Mouse (Mus musculus) thymus, postnatal 4 days (tissue): Measurements from ENCODE around the gene Dnajc28.

Experiments used
- DNase-seq: peaks from one replicate; pipeline ENCODE4 v3.0.0; 2021

The Dnajc28 gene

GRCm38 (mm10) chr16:91630584-91630983 is 11.8 kb upstream of the Dnajc28 start:
- no peak for DNase-seq

DNA sequence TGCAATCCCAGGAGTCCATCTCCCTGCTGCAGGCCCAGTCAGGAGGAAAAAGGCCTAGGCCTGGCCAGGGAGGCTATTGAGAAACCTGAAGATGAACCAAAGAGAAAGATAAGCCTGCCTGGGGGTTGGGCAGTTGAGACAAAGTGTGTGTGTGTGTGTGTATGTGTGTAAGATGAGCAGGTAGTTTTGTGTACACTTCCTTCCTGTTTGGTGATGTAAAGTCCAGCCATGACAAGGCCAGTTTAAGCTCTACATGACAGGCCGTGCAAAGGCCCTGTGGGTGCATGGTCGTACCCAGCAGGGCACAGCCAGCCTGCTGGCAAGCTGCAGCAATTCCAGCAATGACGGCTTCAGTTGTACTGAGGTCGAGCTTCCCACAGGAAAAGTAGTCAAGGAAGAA is 10.9 kb upstream of the Dnajc28 start:
- DNase-seq = no peak

DNA sequence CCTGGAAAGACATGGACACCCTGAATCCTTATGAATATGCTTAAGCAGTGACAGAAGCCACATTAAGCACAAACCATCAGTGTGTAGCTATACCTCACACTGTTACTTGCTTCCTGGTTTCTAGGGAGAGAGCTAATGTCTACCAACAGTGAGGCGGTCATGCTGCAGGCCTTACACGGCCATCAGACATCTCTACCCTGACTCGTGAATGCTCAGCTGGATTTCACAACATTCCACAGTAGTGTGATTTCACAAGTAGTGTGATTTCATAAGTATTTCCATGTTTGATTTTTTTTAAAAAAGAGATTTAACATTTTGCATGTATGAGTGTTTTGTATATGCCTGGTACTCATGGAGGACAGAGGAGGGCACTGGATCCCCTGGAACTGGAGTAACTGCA is 9.8 kb upstream of the Dnajc28 start:
- DNase-seq = no peak

DNA sequence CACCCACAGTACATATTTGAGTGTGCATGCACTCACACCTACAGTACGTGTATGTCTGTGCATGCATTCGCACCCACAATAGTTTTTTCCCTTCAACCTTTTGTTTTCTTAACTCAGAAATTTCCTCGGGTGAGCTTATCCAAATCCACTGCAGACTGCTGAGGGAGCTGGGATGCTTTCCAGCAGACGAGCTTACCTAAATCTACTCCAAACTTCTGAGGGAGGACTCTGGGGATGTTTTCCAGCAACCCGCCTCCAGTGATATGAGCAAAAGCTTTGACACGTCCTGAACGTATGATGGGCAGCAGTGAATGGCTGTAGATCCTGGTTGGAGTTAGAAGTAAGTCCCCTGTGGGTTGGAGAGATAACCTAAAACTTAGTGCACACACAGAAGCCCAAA is 9.0 kb upstream of the Dnajc28 start:
- DNase-seq = no peak

- DNase-seq = no peak
These were observed 4.2 kb upstream of the Dnajc28 start for GRCm38 (mm10) chr16:91623074-91623473.

- DNase-seq = no peak
These were observed 2.2 kb upstream of the Dnajc28 start for GRCm38 (mm10) chr16:91620991-91621390.

- peak; percentile 25 for DNase-seq
These were observed 1.4 kb upstream of the Dnajc28 start for GRCm38 (mm10) chr16:91620185-91620584.

- DNase-seq = no peak
These were observed 4.3 kb downstream of the Dnajc28 start for GRCm38 (mm10) chr16:91614552-91614951.

- DNase-seq = no peak
These were observed 6.3 kb downstream of the Dnajc28 start for GRCm38 (mm10) chr16:91612525-91612924.

- no peak for DNase-seq
These were observed 7.6 kb downstream of the Dnajc28 start for GRCm38 (mm10) chr16:91611248-91611647.

DNA sequence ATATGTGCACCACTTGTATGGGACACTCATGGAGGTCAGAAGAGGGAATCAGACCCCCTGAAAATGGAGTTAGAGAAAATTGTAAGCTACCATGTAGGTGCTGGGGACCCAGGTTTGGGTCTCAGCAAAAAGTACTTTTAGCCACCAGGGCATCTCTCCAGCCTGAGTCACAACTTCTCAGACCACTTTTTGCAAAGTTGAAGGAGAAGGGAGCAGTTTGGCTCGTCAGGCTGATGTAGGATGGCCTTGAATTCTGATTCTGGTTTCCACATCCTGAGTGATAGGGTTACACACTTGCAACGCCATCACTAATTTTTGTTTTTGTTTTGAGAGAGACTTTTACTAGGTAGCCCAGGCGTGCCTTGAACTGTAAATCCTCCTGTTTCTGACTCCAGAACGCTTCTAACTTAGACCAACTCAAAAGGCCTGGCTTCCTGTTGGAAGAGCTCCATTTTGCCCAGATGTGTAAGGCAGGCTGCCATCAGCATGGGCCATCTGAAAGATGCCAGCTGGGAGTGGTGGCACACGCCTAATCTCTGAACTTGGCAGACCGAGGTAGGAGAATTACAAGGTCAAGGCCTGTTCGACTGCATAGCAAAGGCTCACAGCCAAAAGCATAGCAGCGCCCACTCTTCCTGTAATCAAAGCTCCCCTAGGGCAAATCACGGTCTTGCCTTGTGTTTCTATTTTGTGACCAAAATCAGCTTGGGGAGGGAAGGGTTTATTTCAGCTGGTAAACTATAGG is 9.2 kb downstream of the Dnajc28 start:
- no peak for DNase-seq

GRCm38 (mm10) chr16:91606958-91607357 is 11.9 kb downstream of the Dnajc28 start:
- DNase-seq = no peak

GRCm38 (mm10) chr16:91605156-91605555 is 13.7 kb downstream of the Dnajc28 start:
- DNase-seq = no peak

- DNase-seq = no peak
These were observed 17.1 kb downstream of the Dnajc28 start for GRCm38 (mm10) chr16:91601693-91602092.

DNA sequence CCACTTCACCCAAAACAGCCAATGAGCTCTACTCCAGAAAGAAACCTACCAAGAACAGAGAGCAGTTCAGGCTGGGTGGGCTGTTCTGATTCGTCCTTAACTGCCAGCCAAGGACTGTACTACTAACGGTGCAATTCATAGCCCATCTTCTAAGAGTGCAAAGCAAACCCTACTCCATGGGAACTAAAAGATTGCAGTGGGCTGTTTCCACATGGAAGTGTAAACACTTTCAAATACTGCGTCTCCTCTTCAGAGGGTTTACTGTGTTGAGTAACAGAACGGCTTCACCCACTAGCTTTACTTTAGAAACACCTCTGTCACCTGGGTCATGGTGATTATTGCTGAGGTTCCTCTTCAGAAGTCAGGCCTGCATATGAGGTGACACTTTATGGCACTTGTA is 17.7 kb downstream of the Dnajc28 start:
- no peak for DNase-seq

DNA sequence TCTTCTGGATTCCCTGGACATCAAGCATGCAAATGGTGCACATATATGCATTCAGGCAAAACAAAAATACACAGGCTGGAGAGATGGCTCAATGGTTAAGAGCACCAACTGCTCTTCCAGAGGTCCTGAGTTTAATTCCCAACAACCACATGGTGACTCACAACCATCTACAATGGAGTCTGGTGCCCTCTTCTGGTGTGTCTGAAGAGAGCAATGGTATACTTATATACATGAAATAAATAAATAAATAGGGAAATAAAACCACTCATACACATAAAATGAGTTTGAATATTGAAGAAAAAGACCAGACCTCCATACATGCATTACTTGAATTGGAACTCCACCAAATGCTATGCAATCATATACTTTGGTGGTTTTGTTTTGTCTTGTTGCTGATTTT is 19.6 kb downstream of the Dnajc28 start:
- no peak for DNase-seq

DNA sequence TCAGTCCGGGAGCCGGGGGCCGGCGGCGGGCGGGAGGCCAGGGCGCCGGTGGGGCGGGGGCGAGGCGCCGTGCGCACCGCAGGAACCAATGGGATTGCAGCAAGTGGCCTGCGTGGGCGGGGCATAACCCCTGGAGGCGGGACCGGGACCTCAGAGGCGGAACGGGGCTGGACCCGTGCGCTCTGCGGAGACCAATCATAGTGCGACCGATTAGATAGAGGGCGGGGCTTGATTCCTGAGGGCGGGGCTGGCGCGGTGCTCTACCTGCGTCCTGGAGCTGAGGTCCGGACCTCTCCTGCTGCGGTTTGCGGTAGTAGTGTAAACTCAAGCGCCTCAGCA is 21.2 kb downstream of the Dnajc28 start, which contains the start of gene Tmem50b:
Tmem50b (minus strand) TSS at position 129 of the 339 bp plus-strand sequence.
- DNase-seq = peak; percentile 100

DNA sequence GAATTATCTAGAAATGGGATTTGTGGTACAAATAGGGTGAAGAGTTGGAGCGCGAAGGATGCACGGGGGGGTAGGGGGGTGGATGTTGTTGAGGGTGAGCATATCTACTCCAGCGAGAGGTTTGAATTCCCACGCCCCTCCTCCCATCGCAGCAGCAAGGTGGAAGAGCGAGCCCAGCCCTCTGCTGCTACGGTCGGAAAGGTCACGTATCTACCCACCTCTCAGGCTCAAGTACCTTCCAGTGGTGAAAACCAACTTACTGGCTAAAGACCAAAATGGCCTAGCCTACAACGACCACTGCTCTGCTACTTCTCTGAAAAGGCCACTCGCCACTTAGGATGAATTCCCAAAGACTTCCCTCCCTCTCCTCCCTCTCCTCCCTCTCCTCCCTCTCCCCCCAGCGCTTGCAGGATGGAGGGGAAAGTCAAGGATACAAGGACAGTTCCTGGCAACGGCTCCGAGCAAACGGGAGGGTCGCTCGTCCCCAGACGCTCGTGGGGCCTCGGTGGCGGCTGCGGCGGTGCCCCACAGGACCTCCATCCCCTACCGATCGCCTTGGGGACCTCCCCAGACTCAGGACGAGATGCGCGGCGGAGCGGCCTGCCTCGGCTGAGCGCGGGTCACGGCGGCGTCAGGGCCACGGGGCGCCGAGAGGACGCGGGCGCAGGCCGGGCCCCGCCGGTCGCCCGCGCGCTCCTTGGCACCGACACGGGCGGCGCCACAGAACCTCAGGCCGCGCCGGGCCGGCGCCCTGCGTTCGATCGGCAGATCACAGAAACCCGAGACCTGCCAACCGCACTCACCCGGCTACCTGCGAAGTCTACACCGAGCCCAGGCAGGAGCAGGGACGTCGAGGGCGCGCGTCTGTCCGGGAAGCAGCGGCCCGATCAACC is 21.8 kb downstream of the Dnajc28 start:
- DNase-seq = peak; percentile 60

GRCm38 (mm10) chr16:91596397-91596778 is 22.4 kb downstream of the Dnajc28 start:
- DNase-seq = no peak

- no peak for DNase-seq
These were observed 23.8 kb downstream of the Dnajc28 start for GRCm38 (mm10) chr16:91595076-91595475.

DNA sequence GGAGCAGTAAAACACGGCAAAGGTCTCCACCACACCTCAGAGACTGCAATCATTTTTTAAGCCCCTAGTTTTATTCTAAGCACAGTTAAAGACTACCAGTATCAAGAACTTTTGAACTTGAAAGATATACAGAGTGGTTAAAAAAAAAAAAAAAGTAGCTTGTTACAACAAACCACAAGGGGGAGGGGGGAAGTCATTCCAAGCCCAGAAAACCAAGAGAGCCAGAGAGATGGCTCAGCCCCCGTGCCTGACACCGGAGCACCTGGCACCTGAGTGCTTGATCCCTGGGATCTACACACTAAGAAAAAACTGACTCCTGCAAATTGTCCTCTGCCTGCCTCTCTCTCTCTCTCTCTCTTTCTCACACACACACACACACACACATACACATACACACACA is 25.6 kb downstream of the Dnajc28 start:
- DNase-seq = no peak

GRCm38 (mm10) chr16:91592162-91592561 is 26.7 kb downstream of the Dnajc28 start:
- DNase-seq = no peak

GRCm38 (mm10) chr16:91588703-91589102 is 30.1 kb downstream of the Dnajc28 start:
- no peak for DNase-seq
